Comparison of ENCODE assay signal across 12 mouse cellular contexts in the genomic region with DNA sequence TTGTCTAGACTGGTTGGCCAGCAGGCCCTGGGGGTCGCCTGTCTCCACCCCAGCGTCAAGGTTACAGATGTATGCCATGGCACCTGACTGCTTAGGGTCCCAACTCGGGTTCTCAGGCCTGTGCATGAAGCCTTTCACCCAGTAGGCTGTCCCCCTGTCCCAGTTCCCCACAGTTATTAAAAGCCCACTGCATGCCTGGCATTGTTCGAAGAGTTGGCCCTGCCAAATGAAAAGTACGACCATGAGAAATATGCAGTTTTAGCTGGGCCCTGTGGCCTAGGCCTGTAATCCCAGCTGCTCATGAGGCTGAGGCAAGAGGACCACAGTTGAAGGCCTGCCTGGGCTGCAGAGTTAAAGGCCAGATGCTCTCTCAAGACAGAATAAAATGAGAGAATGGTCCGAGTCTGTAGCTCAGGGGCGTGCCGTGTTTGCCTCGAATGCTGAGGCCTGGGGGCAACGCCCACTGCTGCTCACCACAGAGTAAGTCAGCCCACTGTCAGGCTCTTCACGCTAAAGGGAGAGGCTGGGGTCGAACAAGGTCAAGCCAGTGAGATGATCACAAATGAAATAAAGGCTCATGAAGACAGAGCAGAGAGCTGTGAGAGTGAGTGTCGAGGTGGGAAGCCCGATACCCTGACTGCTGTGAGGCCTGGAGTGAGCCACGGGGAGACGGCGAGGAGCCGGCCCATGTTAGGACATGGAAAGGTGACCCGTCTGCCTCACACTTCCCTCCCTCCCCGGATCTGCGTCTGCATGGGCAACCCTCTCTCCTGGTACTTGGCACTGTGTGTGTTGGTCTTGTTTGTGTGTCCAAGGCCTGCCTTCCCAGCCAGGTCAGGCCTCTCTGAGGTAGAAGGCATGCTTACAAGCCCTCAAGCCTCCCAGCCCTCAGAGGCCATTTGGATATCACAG.
DNase-seq lines count a peak whose midpoint lies in the region; ATAC-seq lines count a peak whose summit lies in the region.
"Had no signal": no experiment of that assay in that cellular context is flagged by ENCODE, and none has a peak within 500 bp of the region (broad histone marks: within the 10 kb centered on the region; RNA-seq: fewer than 3 reads in every experiment).

No protein-coding gene starts in this region.

- no peaks in the 10 kb centered on the region for H3K9me3 ChIP-seq in forebrain, embryonic 10.5 days
- no peaks in the 10 kb centered on the region for H3K9me3 ChIP-seq in forebrain, embryonic 16.5 days (ENCODE audit: control insufficient read depth, low read length)
- H3K9me3 ChIP-seq in hindbrain, embryonic 11.5 days (ENCODE audit: control insufficient read depth, low read length), result no peaks in the 10 kb centered on the region
- no peaks in the 10 kb centered on the region for H3K9me3 ChIP-seq in hindbrain, embryonic 14.5 days (ENCODE audit: control insufficient read depth, low read length)
- no peaks in the 10 kb centered on the region for H3K9me3 ChIP-seq in neural tube, embryonic 13.5 days
- H3K9me3 ChIP-seq: limb, embryonic 12.5 days had no signal

- H3K27ac ChIP-seq in forebrain, embryonic 10.5 days, result peak overlapping the region; percentile 75
- H3K27ac ChIP-seq in forebrain, embryonic 16.5 days (ENCODE audit: low read length), result no peak overlapping the region
- peak overlapping the region; percentile 47 for H3K27ac ChIP-seq in hindbrain, embryonic 11.5 days (ENCODE audit: low read depth, low read length)
- H3K27ac ChIP-seq in hindbrain, embryonic 14.5 days, result no peak overlapping the region
- H3K27ac ChIP-seq in neural tube, embryonic 13.5 days (replicated peaks), result peak overlapping the region; percentile 38; the same call in 1 of the 2 replicates
- H3K27ac ChIP-seq: limb, embryonic 12.5 days had no signal

- ATAC-seq in forebrain, embryonic 16.5 days, result no peak
- no peak for ATAC-seq in hindbrain, embryonic 11.5 days (ENCODE audit: low FRiP score)
- ATAC-seq in hindbrain, embryonic 14.5 days (ENCODE audit: low FRiP score), result no peak
- ATAC-seq in neural tube, embryonic 13.5 days (ENCODE audit: low read depth), result no peak

- no peak overlapping the region for H3K4me3 ChIP-seq in forebrain, embryonic 10.5 days
- H3K4me3 ChIP-seq in forebrain, embryonic 16.5 days (replicated peaks; ENCODE audit: low read length), result no peak overlapping the region
- H3K4me3 ChIP-seq in hindbrain, embryonic 11.5 days (ENCODE audit: low read depth, low read length), result no peak overlapping the region
- H3K4me3 ChIP-seq in hindbrain, embryonic 14.5 days (replicated peaks; ENCODE audit: low read length), result no peak overlapping the region
- no peak overlapping the region for H3K4me3 ChIP-seq in neural tube, embryonic 13.5 days
- H3K4me3 ChIP-seq: limb, embryonic 12.5 days had no signal

- no peaks in the 10 kb centered on the region for H3K27me3 ChIP-seq in forebrain, embryonic 10.5 days (ENCODE audit: poor library complexity, severe bottlenecking)
- no peaks in the 10 kb centered on the region for H3K27me3 ChIP-seq in forebrain, embryonic 16.5 days (replicated peaks; ENCODE audit: control insufficient read depth, insufficient read depth, low read length)
- H3K27me3 ChIP-seq in hindbrain, embryonic 11.5 days (ENCODE audit: control insufficient read depth, insufficient read depth, low read length), result no peaks in the 10 kb centered on the region
- H3K27me3 ChIP-seq in hindbrain, embryonic 14.5 days (ENCODE audit: control insufficient read depth, insufficient read depth, low read length), result no peaks in the 10 kb centered on the region
- H3K27me3 ChIP-seq in neural tube, embryonic 13.5 days, result no peaks in the 10 kb centered on the region
- H3K27me3 ChIP-seq: limb, embryonic 12.5 days had no signal

- no peak overlapping the region for H3K4me2 ChIP-seq in forebrain, embryonic 16.5 days (ENCODE audit: low read length)
- H3K4me2 ChIP-seq in hindbrain, embryonic 11.5 days (replicated peaks; ENCODE audit: low read depth, low read length), result no peak overlapping the region
- H3K4me2 ChIP-seq in hindbrain, embryonic 14.5 days (replicated peaks), result no peak overlapping the region
- H3K4me2 ChIP-seq in neural tube, embryonic 13.5 days, result no peak overlapping the region
- H3K4me2 ChIP-seq: limb, embryonic 12.5 days had no signal

- peaks cover 6% of the 10 kb centered on the region; the same call in 1 of the 2 replicates for H3K36me3 ChIP-seq in forebrain, embryonic 10.5 days (replicated peaks)
- no peaks in the 10 kb centered on the region for H3K36me3 ChIP-seq in forebrain, embryonic 16.5 days (ENCODE audit: control insufficient read depth, insufficient read depth)
- no peaks in the 10 kb centered on the region for H3K36me3 ChIP-seq in hindbrain, embryonic 11.5 days (ENCODE audit: control insufficient read depth, insufficient read depth, low read length)
- no peaks in the 10 kb centered on the region for H3K36me3 ChIP-seq in hindbrain, embryonic 14.5 days (replicated peaks; ENCODE audit: control insufficient read depth, insufficient read depth)
- no peaks in the 10 kb centered on the region for H3K36me3 ChIP-seq in neural tube, embryonic 13.5 days
- H3K36me3 ChIP-seq: limb, embryonic 12.5 days had no signal

- 86% methylated on average over 21 of the region's 21 CpGs for WGBS in forebrain, embryonic 10.5 days
- WGBS in forebrain, embryonic 16.5 days, result 77% methylated on average over 21 of the region's 21 CpGs
- WGBS in hindbrain, embryonic 11.5 days, result 74% methylated on average over 21 of the region's 21 CpGs
- 72% methylated on average over 21 of the region's 21 CpGs for WGBS in hindbrain, embryonic 14.5 days
- WGBS in neural tube, embryonic 13.5 days, result 74% methylated on average over 21 of the region's 21 CpGs

- peaks cover 82% of the 10 kb centered on the region for H3K4me1 ChIP-seq in forebrain, embryonic 10.5 days
- H3K4me1 ChIP-seq in forebrain, embryonic 16.5 days (replicated peaks; ENCODE audit: control insufficient read depth, insufficient read depth, low read length), result peaks cover 34% of the 10 kb centered on the region
- peaks cover 19% of the 10 kb centered on the region for H3K4me1 ChIP-seq in hindbrain, embryonic 11.5 days (replicated peaks; ENCODE audit: control insufficient read depth, insufficient read depth, low read length)
- H3K4me1 ChIP-seq in hindbrain, embryonic 14.5 days (replicated peaks; ENCODE audit: control insufficient read depth, insufficient read depth, low read length), result peaks cover 32% of the 10 kb centered on the region
- peaks cover 81% of the 10 kb centered on the region for H3K4me1 ChIP-seq in neural tube, embryonic 13.5 days (replicated peaks)

- no peak for DNase-seq in forebrain, embryonic 10.5 days (ENCODE audit: extremely low spot score, low spot score)
- no peak for DNase-seq in hindbrain, embryonic 11.5 days (ENCODE audit: low spot score)
- DNase-seq in hindbrain, embryonic 14.5 days (ENCODE audit: low spot score), result no peak
- DNase-seq in neural tube, embryonic 10.5 days (ENCODE audit: extremely low spot score, low spot score), result no peak
- no peak for DNase-seq in adrenal gland, adult 2 months
- DNase-seq in adrenal gland, postnatal 10 days, result no peak
- DNase-seq: adrenal gland, adult 8-10 months; cerebellum, adult 11 months; kidney, adult 18-20 months had no signal

- H3K9ac ChIP-seq in forebrain, embryonic 16.5 days (replicated peaks; ENCODE audit: low read depth, low read length), result no peak overlapping the region
- no peak overlapping the region for H3K9ac ChIP-seq in hindbrain, embryonic 11.5 days (ENCODE audit: low read depth, low read length)
- no peak overlapping the region for H3K9ac ChIP-seq in hindbrain, embryonic 14.5 days
- peak overlapping the region; percentile 26; the same call in 1 of the 2 replicates for H3K9ac ChIP-seq in neural tube, embryonic 13.5 days
- H3K9ac ChIP-seq: limb, embryonic 12.5 days had no signal

Comparison
In these comparisons a context has a peak if more than half of its experiments do, and no peak if none do; other contexts are left out.
1. H3K27ac ChIP-seq: peak in forebrain, embryonic 10.5 days (single experiment), hindbrain, embryonic 11.5 days (single experiment) and neural tube, embryonic 13.5 days (single experiment); none in forebrain, embryonic 16.5 days (single experiment) and hindbrain, embryonic 14.5 days (single experiment).